Mouse (Mus musculus): ENCODE measurements around the gene Epas1. TPM values are rescaled to one million over a fixed set of nuclear protein-coding genes. Genes with fewer than 3 reads are reported as not detected.

Epas1 gene
- polyA plus RNA-seq, 1 experiment from 2014 or later: 12.6 TPM

- WGBS: 5% methylated on average over 4 of the region's 4 CpGs
- H3K4me1 ChIP-seq (replicated peaks; ENCODE audit: control insufficient read depth, insufficient read depth, low read length): no peaks in the 10 kb centered on the region
Observed at GRCm38 (mm10) chr17:86812029-86812428, 58.5 kb downstream of the Epas1 start.

GRCm38 (mm10) chr17:86814320-86814719 lies 60.8 kb downstream of the Epas1 start:
- Histone ChIP-seq H3K36me3 (replicated peaks; ENCODE audit: control insufficient read depth, insufficient read depth) (no peaks in the 10 kb centered on the region), H3K4me2 (replicated peaks) (no peak overlapping the region), H3K9ac (no peak overlapping the region), H3K27me3 (ENCODE audit: control insufficient read depth, insufficient read depth, low read length) (no peaks in the 10 kb centered on the region), H3K4me3 (replicated peaks; ENCODE audit: low read length) (no peak overlapping the region), H3K27ac (no peak overlapping the region), H3K4me1 (replicated peaks; ENCODE audit: control insufficient read depth, insufficient read depth, low read length) (no peaks in the 10 kb centered on the region), H3K9me3 (ENCODE audit: control insufficient read depth, low read length) (no peaks in the 10 kb centered on the region)
- ATAC-seq (ENCODE audit: low FRiP score) (no peak), DNase-seq (ENCODE audit: low spot score) (no peak)
- 41% methylated on average over 1 of the region's 1 CpGs for WGBS

More at GRCm38 (mm10) chr17:86812029-86812428, 58.5 kb downstream of the Epas1 start:
- H3K4me3 ChIP-seq (replicated peaks; ENCODE audit: low read length): no peak overlapping the region
- no peaks in the 10 kb centered on the region for H3K9me3 ChIP-seq (ENCODE audit: control insufficient read depth, low read length)
- H3K9ac ChIP-seq: no peak overlapping the region
- peak; percentile 81 for DNase-seq (ENCODE audit: low spot score)
- H3K36me3 ChIP-seq (replicated peaks; ENCODE audit: control insufficient read depth, insufficient read depth): no peaks in the 10 kb centered on the region
- no peak overlapping the region for H3K27ac ChIP-seq
- no peak overlapping the region for H3K4me2 ChIP-seq (replicated peaks)
- no peak for ATAC-seq (ENCODE audit: low FRiP score)
- H3K27me3 ChIP-seq (ENCODE audit: control insufficient read depth, insufficient read depth, low read length): no peaks in the 10 kb centered on the region

DNA sequence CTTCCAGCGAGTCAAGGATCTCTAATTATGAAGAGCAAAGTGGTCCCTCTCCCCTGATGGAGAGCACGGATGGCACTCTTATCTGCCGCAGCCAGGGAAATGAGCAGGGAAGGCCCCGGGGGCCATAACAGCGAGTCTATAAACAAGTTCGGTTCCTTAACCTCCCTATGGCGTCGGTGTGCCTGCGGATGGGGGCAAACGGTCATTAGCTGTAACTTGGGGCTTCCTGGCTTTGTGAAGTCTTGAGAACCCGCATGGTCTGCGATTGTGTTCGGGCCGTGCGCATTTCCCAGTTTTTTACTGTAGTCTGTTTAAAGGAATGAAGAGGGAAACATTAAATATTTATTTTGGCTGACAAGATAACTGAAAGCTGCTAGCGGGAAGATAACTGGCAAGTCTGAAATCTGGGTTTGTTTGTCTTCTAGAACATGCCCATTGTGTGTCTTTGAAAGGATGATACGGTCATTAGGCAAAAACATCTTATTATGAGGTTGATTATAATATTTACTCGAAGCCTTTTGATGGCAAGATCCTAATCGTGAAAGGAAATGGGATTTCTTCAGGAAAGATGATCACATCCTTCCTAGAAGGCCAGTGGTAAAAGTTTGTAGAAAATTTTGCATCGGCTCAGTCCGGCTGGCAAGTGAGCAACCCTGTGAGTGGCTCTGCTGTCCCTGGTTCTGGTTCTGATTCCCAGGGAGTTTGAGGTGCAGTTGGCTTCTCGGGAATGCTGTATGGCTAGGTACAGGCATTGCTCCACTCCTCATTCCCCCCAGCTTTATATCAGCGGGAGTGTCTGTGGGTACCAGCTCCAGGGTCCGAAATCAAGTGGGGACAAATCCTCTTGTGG lies 61.7 kb downstream of the Epas1 start:
- 79% methylated on average over 24 of the region's 24 CpGs for WGBS
- Histone ChIP-seq H3K9ac (no peak overlapping the region), H3K4me1 (replicated peaks; ENCODE audit: control insufficient read depth, insufficient read depth, low read length) (no peaks in the 10 kb centered on the region), H3K27ac (no peak overlapping the region), H3K9me3 (ENCODE audit: control insufficient read depth, low read length) (no peaks in the 10 kb centered on the region), H3K4me2 (replicated peaks) (no peak overlapping the region), H3K27me3 (ENCODE audit: control insufficient read depth, insufficient read depth, low read length) (no peaks in the 10 kb centered on the region), H3K36me3 (replicated peaks; ENCODE audit: control insufficient read depth, insufficient read depth) (no peaks in the 10 kb centered on the region), H3K4me3 (replicated peaks; ENCODE audit: low read length) (no peak overlapping the region)
- ATAC-seq (ENCODE audit: low FRiP score) (no peak), DNase-seq (ENCODE audit: low spot score) (no peak)

GRCm38 (mm10) chr17:86822017-86822737 lies 68.7 kb downstream of the Epas1 start:
- H3K4me3 ChIP-seq (replicated peaks; ENCODE audit: low read length): no peak overlapping the region
- WGBS: 92% methylated on average over 8 of the region's 8 CpGs
- H3K36me3 ChIP-seq (replicated peaks; ENCODE audit: control insufficient read depth, insufficient read depth): no peaks in the 10 kb centered on the region
- H3K9me3 ChIP-seq (ENCODE audit: control insufficient read depth, low read length): no peaks in the 10 kb centered on the region
- H3K27ac ChIP-seq: no peak overlapping the region
- ATAC-seq (ENCODE audit: low FRiP score) (no peak), DNase-seq (ENCODE audit: low spot score) (no peak)
- no peak overlapping the region for H3K9ac ChIP-seq
- no peak overlapping the region for H3K4me2 ChIP-seq (replicated peaks)
- H3K4me1 ChIP-seq (replicated peaks; ENCODE audit: control insufficient read depth, insufficient read depth, low read length): no peaks in the 10 kb centered on the region
- H3K27me3 ChIP-seq (ENCODE audit: control insufficient read depth, insufficient read depth, low read length): no peaks in the 10 kb centered on the region

DNA sequence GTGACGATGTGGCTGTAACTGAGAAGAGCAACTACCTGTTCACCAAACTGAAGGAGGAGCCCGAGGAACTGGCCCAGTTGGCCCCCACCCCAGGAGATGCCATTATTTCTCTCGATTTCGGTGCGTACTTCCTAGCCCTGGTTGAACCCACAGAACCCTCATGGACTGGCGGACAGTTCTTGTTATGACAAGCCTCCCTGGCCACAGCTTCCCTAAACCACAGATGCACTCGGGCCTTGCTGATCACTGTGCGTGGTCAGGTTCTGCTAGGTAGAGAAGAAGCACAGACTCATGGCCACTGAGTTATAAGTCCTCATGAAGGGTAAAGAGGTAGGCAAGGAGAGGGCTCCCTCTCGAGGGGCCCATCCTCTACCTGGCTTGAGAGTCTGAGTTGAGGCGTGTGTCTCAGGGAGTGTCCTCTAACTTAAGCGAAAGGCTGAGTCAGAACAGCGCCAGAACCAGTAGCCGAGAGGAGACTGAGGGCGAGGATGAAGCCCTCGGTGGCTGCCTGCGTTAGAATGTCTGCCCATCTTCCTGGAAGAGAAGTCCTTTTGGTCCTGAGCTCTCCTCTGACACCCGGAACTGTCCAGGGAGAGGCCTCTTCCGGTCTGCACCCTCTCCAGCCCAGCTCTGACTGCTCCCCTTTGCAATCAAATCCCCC lies 71.1 kb downstream of the Epas1 start:
- Histone ChIP-seq H3K4me3 (replicated peaks; ENCODE audit: low read length) (no peak overlapping the region), H3K27me3 (ENCODE audit: control insufficient read depth, insufficient read depth, low read length) (no peaks in the 10 kb centered on the region), H3K27ac (no peak overlapping the region), H3K36me3 (replicated peaks; ENCODE audit: control insufficient read depth, insufficient read depth) (no peaks in the 10 kb centered on the region), H3K9ac (no peak overlapping the region), H3K4me2 (replicated peaks) (no peak overlapping the region), H3K9me3 (ENCODE audit: control insufficient read depth, low read length) (no peaks in the 10 kb centered on the region), H3K4me1 (replicated peaks; ENCODE audit: control insufficient read depth, insufficient read depth, low read length) (no peaks in the 10 kb centered on the region)
- DNase-seq (ENCODE audit: low spot score) (no peak), ATAC-seq (ENCODE audit: low FRiP score) (no peak)
- WGBS: 94% methylated on average over 18 of the region's 18 CpGs

- Histone ChIP-seq H3K27me3 (ENCODE audit: control insufficient read depth, insufficient read depth, low read length) (no peaks in the 10 kb centered on the region), H3K4me2 (replicated peaks) (no peak overlapping the region), H3K4me1 (replicated peaks; ENCODE audit: control insufficient read depth, insufficient read depth, low read length) (no peaks in the 10 kb centered on the region), H3K27ac (no peak overlapping the region), H3K4me3 (replicated peaks; ENCODE audit: low read length) (no peak overlapping the region), H3K36me3 (replicated peaks; ENCODE audit: control insufficient read depth, insufficient read depth) (no peaks in the 10 kb centered on the region), H3K9ac (no peak overlapping the region), H3K9me3 (ENCODE audit: control insufficient read depth, low read length) (no peaks in the 10 kb centered on the region)
- WGBS: 88% methylated on average over 9 of the region's 9 CpGs
- DNase-seq (ENCODE audit: low spot score) (no peak), ATAC-seq (ENCODE audit: low FRiP score) (no peak)
Observed at GRCm38 (mm10) chr17:86825163-86825902, 71.8 kb downstream of the Epas1 start.

DNA sequence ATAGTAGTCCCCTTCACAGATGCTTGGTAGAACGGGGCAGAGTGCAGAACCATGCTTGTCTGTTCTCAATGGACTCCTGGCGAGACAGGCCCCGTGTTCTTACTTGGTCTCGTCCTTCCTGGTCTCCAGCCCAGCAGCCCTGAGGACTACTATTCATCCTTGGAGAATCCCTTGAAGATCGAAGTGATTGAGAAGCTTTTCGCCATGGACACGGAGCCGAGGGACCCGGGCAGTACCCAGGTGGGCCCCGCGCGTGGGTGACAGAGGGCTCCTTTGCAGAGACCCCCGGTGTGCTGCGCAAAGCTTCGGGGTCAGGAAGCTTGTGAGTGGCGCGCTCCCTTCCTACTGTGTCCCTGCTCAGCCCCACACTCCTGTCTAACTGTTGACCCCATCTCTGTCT lies 72.9 kb downstream of the Epas1 start:
- no peak overlapping the region for H3K4me3 ChIP-seq (replicated peaks; ENCODE audit: low read length)
- no peak overlapping the region for H3K27ac ChIP-seq
- ATAC-seq (ENCODE audit: low FRiP score): no peak
- H3K9ac ChIP-seq: no peak overlapping the region
- 95% methylated on average over 17 of the region's 17 CpGs for WGBS
- no peak for DNase-seq (ENCODE audit: low spot score)
- no peaks in the 10 kb centered on the region for H3K36me3 ChIP-seq (replicated peaks; ENCODE audit: control insufficient read depth, insufficient read depth)
- no peak overlapping the region for H3K4me2 ChIP-seq (replicated peaks)
- H3K9me3 ChIP-seq (ENCODE audit: control insufficient read depth, low read length): no peaks in the 10 kb centered on the region
- H3K27me3 ChIP-seq (ENCODE audit: control insufficient read depth, insufficient read depth, low read length): no peaks in the 10 kb centered on the region
- H3K4me1 ChIP-seq (replicated peaks; ENCODE audit: control insufficient read depth, insufficient read depth, low read length): no peaks in the 10 kb centered on the region

GRCm38 (mm10) chr17:86827391-86828165 lies 74.1 kb downstream of the Epas1 start:
- Histone ChIP-seq H3K4me3 (replicated peaks; ENCODE audit: low read length) (no peak overlapping the region), H3K4me2 (replicated peaks) (no peak overlapping the region), H3K27me3 (ENCODE audit: control insufficient read depth, insufficient read depth, low read length) (no peaks in the 10 kb centered on the region), H3K36me3 (replicated peaks; ENCODE audit: control insufficient read depth, insufficient read depth) (no peaks in the 10 kb centered on the region), H3K4me1 (replicated peaks; ENCODE audit: control insufficient read depth, insufficient read depth, low read length) (no peaks in the 10 kb centered on the region), H3K9ac (no peak overlapping the region), H3K9me3 (ENCODE audit: control insufficient read depth, low read length) (no peaks in the 10 kb centered on the region), H3K27ac (no peak overlapping the region)
- ATAC-seq (ENCODE audit: low FRiP score) (no peak), DNase-seq (ENCODE audit: low spot score) (no peak)
- 93% methylated on average over 19 of the region's 19 CpGs for WGBS
